Mouse (Mus musculus): ENCODE measurements around the gene Lrrc1. TPM values are rescaled to one million over a fixed set of nuclear protein-coding genes. Genes with fewer than 3 reads are reported as not detected.
A peak's percentile ranks its signal among the peaks of the same experiment; 100 is the strongest.

Gene Lrrc1
- polyA plus RNA-seq, 1 experiment from 2014 or later = 11.7 TPM

DNA sequence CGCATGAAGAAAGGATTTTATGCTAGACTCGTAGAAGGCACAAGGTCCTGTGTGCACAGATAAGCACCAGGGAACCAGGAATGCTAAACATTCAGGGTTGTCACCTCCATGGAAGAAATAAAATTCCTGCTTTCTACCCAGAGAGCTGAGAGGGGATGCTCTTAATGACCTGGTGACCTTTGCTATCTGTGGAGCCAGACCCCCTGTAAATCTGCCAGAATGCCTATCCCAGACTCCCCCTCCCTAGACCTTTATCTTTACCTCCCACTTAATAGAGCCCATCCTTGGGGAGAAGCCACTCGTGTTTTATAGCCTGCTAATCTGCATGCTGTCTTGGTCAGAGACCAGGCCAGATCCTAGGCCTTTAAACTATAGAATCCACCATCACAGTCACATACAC, 162.2 kb downstream of the Lrrc1 start:
- Histone ChIP-seq H3K27me3 (ENCODE audit: control insufficient read depth, insufficient read depth, low read length) (no peaks in the 10 kb centered on the region), H3K4me1 (ENCODE audit: control insufficient read depth, insufficient read depth, low read length) (no peaks in the 10 kb centered on the region), H3K4me3 (ENCODE audit: low read depth, low read length) (no peak overlapping the region), H3K36me3 (replicated peaks; ENCODE audit: control insufficient read depth, insufficient read depth, low read depth, low read length) (no peaks in the 10 kb centered on the region), H3K27ac (replicated peaks; ENCODE audit: low read depth, low read length) (no peak overlapping the region), H3K4me2 (ENCODE audit: low read depth, low read length) (no peak overlapping the region), H3K9me3 (replicated peaks; ENCODE audit: control insufficient read depth, low read length) (no peaks in the 10 kb centered on the region), H3K9ac (replicated peaks; ENCODE audit: low read length) (no peak overlapping the region)
- DNase-seq (ENCODE audit: low spot score) (no peak), ATAC-seq (replicated peaks; ENCODE audit: insufficient number of reproducible peaks, low FRiP score, low TSS enrichment, low read depth) (no peak)
- WGBS = 49% methylated on average over 3 of the region's 3 CpGs

GRCm38 (mm10) chr9:77381565-77381964, 163.1 kb downstream of the Lrrc1 start:
- DNase-seq (ENCODE audit: low spot score) = peak; percentile 79
- H3K9ac ChIP-seq (replicated peaks; ENCODE audit: low read length) = no peak overlapping the region
- H3K4me1 ChIP-seq (ENCODE audit: control insufficient read depth, insufficient read depth, low read length) = no peaks in the 10 kb centered on the region
- H3K27ac ChIP-seq (replicated peaks; ENCODE audit: low read depth, low read length) = no peak overlapping the region
- no peak overlapping the region for H3K4me3 ChIP-seq (ENCODE audit: low read depth, low read length)
- H3K36me3 ChIP-seq (replicated peaks; ENCODE audit: control insufficient read depth, insufficient read depth, low read depth, low read length) = no peaks in the 10 kb centered on the region
- ATAC-seq (replicated peaks; ENCODE audit: insufficient number of reproducible peaks, low FRiP score, low TSS enrichment, low read depth) = no peak
- no peaks in the 10 kb centered on the region for H3K9me3 ChIP-seq (replicated peaks; ENCODE audit: control insufficient read depth, low read length)
- H3K4me2 ChIP-seq (ENCODE audit: low read depth, low read length) = no peak overlapping the region
- WGBS = 14% methylated on average over 5 of the region's 5 CpGs
- no peaks in the 10 kb centered on the region for H3K27me3 ChIP-seq (ENCODE audit: control insufficient read depth, insufficient read depth, low read length)

Small RNA genes within 50 kb of the gene (microRNA-seq; reads per million reads assigned to microRNA genes)
- gene Gm25250 (ENCODE audit: borderline number of aligned reads) = not detected

Other genes starting within 250 kb of the Lrrc1 start
- gene Mlip, start 191.9 kb downstream of the Lrrc1 start, polyA plus RNA-seq (2014; fragmentation: Nextera tagmentation; extraction: Ambion mirVana) = 0.29 and 0.84 TPM in 2 replicates
- 1.4 and 1.6 TPM in 2 replicates for gene Klhl31, start 91.6 kb upstream of the Lrrc1 start, polyA plus RNA-seq (2014; fragmentation: Nextera tagmentation; extraction: Ambion mirVana)
- 17.7 and 20.5 TPM in 2 replicates for gene Gclc, start 209.7 kb upstream of the Lrrc1 start, polyA plus RNA-seq (2014; fragmentation: Nextera tagmentation; extraction: Ambion mirVana)